Mouse (Mus musculus) liver, embryonic 14.5 days (tissue): ENCODE data around the gene Tenm2.

ENCODE experiments used
- CTCF ChIP-seq: IDR thresholded peaks from 2 replicates; pipeline ENCODE4 v1.5.1; 2016; ENCODE audit warnings: antibody characterized with exemption, low read depth, control low read depth
- EP300 ChIP-seq: IDR thresholded peaks from 2 replicates; pipeline ENCODE4 v1.6.1; 2016; ENCODE audit warnings: antibody characterized with exemption, low read depth

DNA sequence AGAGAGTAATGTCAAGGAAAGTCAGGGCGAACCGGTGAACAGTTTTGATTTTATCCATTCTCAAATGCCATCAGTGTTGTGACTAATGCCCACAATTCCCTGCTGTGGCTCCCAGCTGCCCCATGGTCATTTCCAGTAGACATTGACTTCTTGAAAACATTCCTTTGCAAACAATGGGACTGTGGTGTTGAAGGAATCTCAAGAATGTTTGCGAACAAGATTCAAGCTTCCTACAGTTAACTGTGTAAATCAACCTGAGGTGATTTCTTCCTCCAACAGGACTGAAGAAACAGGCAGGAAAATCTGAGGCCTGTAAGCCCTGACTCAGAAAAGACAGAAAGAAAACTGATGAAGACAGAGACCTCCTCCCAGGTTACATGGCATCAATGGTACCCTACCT is 196.5 kb downstream of the Tenm2 start:
- TF ChIP-seq CTCF (no peak), EP300 (no peak)
